Mouse (Mus musculus) right cerebral cortex, postnatal 25 days (tissue): Measurements from ENCODE around the gene Pkn1.

Experiments
- DNase-seq: peaks from one replicate; pipeline ENCODE4 v3.0.0; 2022

The Pkn1 gene

DNA sequence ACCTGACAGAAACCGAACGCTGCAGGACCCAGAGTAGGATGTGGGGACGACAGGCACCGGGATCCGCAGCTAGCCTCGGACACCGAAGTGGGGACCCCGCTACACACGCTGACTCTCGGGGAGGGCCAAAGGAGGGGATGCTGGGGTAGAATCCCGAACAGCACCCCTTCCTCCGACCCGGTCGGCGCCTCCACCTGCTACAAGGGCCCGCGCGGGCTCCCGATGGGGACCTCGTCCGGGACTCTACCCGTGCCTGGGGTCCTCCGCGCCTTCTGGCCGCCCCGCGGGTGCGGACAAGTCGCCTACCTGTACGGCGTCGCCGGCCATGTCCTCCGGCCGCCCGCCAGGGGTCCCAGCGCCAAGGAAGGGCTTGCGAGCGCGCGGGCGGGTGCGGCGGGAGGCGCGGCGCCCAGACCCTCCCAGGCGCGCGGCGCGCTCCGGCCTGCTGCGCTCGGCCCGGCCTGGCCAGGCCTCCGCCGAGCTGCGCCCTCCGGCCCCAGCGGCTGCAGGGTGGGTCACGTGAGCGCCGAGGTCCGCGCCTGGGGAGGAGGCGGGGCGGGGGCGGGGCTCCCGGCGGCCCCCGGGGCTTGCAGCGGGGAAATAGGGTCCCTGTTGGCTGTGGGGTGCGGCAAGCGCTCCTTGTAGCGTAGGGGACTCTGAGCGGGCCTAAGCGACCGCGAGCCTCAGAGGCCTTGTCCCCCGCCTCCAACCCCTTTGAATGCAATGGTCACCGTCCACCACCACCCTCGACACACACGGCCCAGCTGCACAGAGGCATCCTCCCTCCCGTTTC, at the start of gene Pkn1:
Gene Pkn1, minus strand, starts transcription at position 519 of the 793 bp plus-strand sequence.
- peak; percentile 77 for DNase-seq

DNA sequence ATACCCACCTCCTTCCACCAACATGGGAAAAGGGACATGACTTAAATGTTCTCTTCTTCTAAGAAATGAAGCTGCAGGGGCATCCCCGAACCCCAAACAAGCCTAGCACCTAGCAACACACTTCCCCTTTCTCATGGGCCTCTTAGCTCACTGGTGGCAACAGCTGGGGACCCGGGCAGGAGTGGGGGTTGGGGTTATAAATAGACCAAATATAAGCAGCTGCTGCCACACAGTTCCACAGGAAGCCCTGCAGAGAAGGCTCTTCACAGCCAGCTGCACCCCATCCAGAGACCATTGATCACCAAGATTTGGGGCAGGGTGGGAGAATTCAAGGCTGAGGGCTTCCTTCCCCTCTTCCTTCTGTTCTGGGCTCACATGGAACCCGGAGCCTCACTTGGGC, 49.7 kb upstream of the Pkn1 start:
- DNase-seq: no peak

GRCm38 (mm10) chr8:83747661-83748346, 48.8 kb upstream of the Pkn1 start:
- peak; percentile 37 for DNase-seq

GRCm38 (mm10) chr8:83744070-83744469, 45.1 kb upstream of the Pkn1 start:
- DNase-seq: no peak

DNA sequence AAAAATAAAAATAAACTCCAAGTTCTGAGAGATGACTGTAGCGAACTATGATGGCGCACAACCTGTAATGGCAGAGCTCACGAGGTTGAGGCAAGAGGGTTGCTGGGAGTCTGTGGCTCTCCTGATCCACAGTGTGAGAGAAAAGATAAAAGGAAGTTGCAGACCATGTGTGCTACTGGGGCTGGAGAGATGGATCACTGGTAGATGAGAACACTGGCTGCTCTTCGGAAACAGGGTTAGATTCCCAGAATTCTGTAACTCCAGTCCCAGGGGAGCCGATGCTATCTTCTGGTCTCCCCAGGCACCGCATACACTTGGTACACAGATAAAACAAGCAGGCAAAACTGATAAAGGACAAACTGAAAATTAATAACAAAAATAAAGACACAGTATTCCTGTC, 44.0 kb upstream of the Pkn1 start:
- no peak for DNase-seq

DNA sequence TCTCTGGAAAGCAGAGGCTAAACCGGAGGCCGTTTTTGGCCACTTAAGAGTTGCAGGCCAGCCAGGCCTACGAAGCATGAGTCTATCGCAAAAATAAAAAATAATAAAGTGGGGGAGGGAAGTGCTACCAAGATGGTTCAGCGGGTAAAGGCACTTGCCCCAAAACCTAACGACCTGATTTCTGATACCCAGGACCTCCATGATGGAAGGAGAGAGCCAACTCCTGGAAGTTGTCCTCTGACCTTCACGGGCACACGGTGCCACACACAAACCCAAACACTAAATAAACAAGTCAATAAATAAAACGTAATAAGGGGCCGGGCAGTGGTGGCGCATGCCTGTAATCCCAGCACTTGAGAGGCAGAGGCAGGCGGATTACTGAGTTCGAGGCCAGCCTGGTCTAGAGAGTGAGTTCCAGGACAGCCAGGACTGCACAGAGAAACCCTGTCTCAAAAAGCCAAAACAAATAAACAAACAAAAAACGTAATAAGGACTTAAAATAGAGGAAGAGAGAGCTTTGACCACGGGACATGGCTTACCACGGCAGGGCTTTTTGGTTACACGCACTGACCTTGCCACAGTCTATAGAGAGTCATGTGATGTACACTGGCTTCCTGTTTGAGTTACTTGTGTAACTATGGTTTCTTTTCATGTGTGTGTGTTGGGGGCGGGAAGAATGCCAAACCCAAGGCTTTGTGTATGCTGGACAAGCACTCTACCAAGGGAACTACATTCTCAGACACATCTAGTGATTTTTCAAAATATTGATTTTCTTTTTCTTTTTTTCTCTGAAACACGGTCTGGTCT, 43.1 kb upstream of the Pkn1 start:
- DNase-seq: no peak

DNA sequence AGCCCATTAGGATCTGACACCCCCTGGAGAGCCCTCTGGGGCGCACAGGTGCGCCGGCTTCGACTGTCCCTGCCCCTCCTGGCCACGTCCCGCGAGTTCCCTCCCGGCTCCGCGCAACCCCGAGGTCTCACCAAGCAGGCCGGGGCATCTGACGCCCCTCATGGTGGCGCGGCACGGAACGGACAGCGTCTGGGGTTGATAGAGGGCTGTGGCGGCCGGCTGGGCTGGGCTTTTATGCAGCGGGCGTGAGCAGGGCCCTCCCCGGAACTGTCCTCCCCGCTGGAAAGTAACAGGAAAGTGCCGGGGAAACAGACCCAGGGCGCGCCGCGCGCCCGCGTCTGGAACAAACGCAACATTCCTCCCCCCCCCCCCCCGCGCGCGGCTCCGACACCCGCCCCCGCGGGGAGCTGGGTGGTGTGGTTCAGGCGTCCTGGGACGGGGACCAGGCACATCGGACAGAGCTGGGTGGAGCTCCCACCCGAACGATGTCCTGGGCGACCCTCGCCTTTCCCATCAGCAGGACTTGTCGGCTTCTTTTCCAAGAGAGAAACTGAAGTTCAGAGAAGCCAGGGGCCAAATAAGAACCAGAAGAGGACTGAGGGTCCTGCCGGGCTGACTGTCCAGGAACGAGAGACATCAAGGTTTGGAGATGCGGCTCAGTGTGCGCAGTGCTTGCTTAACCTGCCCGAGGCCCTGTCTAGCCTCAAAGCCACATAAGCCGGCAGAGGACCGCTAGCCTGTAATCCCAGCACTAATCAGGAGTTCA, 42.2 kb upstream of the Pkn1 start, which contains the start of gene Adgre5:
Gene Adgre5, minus strand, starts transcription at position 351 of the 766 bp plus-strand sequence.
- no peak for DNase-seq

DNA sequence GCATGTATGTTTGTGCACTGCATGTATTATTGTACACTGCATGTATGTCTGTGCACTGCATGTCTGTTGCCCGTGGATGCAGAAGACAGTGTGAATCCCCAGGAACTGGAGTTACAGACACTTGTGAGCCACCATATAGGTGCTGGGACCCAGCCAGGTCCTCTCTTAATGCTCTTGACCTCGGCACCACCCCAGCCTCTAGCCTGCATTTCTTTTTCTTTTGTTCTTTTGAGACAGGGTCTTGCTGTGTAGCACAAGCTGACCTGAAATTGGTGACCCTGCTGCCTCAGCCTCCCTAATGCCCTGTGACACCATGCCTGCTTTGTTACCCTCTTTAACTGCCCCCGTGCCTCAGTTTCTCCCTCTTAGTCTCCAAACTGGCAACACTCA, 41.6 kb upstream of the Pkn1 start:
- DNase-seq: no peak

- no peak for DNase-seq
Observed at GRCm38 (mm10) chr8:83739711-83740468, 40.9 kb upstream of the Pkn1 start.

DNA sequence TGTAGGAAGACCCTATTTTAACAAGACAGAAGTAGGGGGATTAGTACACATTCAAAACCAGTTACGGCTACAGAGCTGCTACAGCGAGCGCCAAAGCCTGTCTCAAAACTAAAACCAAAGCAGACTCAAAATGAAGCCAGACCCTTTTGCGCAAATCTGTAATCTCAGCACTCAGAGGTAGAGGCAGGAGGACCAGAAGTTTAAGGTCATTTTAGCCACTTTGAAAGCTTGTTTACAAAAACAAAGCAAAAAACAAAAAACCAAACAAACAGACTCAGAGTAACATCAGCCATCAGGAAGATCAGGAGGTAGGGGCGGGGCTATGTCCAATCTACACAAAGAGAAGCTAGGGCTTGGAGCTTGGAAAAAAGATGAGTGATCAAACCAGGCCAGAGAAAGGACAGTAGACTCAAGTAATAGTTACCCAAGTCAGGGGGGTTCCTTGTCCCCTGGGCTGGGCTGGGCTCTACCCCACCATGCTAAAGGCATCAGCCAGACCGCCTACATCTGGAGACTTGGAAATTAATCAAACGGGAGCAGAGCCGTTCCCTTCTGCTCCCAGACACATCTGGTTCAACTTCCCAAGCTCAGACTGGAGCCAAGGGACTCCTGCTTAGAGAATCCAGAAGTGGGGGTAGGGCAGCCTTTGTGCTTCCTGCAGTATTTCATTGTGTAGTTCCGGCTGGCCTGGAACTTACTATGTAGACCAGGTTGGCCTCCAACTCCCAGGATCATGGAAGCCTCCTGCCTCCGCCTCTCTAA, 40.2 kb upstream of the Pkn1 start:
- DNase-seq: no peak

GRCm38 (mm10) chr8:83737852-83738562, 39.0 kb upstream of the Pkn1 start:
- DNase-seq: no peak

DNA sequence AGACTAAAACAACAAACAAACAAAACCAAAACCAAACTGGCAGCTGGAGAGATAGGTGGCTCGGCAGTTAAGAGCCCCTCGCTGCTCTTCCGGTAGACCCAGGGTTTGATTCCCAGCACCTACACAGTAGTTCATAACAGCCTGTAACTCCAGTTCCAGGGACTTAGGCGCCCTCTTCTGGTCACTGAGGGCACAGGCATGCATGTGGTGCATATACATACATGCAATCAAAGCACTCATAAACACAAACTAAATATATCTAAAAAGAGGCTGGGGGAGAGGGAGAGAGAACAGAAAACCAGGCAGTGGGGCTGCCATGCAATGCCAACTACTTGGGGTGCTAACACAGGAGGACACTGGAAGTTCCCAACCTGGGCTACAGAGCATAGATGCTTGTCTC, 38.4 kb upstream of the Pkn1 start:
- no peak for DNase-seq

DNA sequence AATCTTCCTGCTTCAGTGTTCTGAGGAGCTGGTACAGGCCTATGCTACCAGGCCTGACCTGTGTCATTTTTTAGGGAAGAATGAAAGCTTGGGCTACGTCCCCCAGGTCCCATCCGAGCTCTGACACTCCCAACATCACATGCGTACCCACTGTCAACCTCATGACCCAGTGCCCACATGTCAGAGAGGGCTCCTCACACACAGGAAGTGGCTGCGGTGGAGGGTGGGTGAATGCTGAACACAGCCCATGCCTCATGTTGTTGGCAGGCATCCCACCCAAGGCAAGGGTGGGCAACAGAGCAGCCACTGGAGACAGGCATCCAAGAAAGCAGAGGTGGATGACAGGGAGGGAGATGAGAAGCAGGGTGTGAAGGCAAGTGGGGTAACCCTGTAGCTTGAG, 37.7 kb upstream of the Pkn1 start:
- DNase-seq: no peak

GRCm38 (mm10) chr8:83732919-83733318, 33.9 kb upstream of the Pkn1 start:
- no peak for DNase-seq

DNA sequence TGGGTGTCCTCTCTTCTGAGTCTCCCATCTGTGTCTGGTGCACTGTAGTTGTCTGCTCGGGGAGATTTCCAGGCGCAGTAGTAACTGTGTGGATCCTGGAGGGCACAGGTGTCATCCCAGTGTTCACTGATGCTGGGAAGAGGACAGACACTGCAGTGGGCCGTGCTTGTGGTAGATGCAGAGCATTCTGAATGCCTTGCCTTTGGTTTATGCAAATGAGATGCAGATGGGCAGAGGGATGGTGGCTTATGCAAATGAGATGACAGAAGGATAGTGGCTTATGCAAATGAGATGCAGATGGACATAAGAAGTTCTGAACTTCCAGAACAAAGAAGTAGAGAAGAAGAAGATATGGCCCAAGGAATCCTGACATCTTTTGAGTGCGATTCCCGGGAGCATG, 32.9 kb upstream of the Pkn1 start:
- no peak for DNase-seq

GRCm38 (mm10) chr8:83729009-83729807, 30.2 kb upstream of the Pkn1 start:
- DNase-seq: no peak

GRCm38 (mm10) chr8:83725521-83726102, 26.6 kb upstream of the Pkn1 start:
- DNase-seq: no peak

- DNase-seq: peak; percentile 77
Observed at GRCm38 (mm10) chr8:83724697-83725482, 25.9 kb upstream of the Pkn1 start.
